Comparison of ENCODE assay signal across 8 mouse cellular contexts in genomic region chr12:105497894-105498293, GRCm38 (mm10). TPM values are rescaled to one million over a fixed set of nuclear protein-coding genes. Genes with fewer than 3 reads are reported as not detected.
DNase-seq lines count a peak whose midpoint lies in the region; ATAC-seq and TF ChIP-seq lines count a peak whose summit lies in the region.

No protein-coding gene starts in this region.

- TF ChIP-seq CTCF in ES-Bruce4 (IDR thresholded peaks at IDR 0.05; ENCODE audit: low read depth, low read length), result peak; percentile 80

- 11% methylated on average over 6 of the region's 6 CpGs for WGBS in forebrain, embryonic 15.5 days
- 14% methylated on average over 6 of the region's 6 CpGs for WGBS in hindbrain, embryonic 11.5 days

- no peaks in the 10 kb centered on the region for H3K9me3 ChIP-seq in ES-Bruce4 (replicated peaks; ENCODE audit: control insufficient read depth, insufficient read depth, low read length, poor library complexity, severe bottlenecking)
- H3K9me3 ChIP-seq in forebrain, embryonic 15.5 days, result no peaks in the 10 kb centered on the region
- no peaks in the 10 kb centered on the region for H3K9me3 ChIP-seq in hindbrain, embryonic 11.5 days (ENCODE audit: control insufficient read depth, low read length)

- no peak overlapping the region for H3K4me3 ChIP-seq in ES-Bruce4 (ENCODE audit: low read depth, low read length)
- H3K4me3 ChIP-seq in forebrain, embryonic 15.5 days, result no peak overlapping the region
- H3K4me3 ChIP-seq in hindbrain, embryonic 11.5 days (ENCODE audit: low read depth, low read length), result no peak overlapping the region

- H3K36me3 ChIP-seq in ES-Bruce4 (ENCODE audit: control insufficient read depth, insufficient read depth, low read length, poor library complexity, severe bottlenecking), result no peaks in the 10 kb centered on the region
- no peaks in the 10 kb centered on the region for H3K36me3 ChIP-seq in forebrain, embryonic 15.5 days
- no peaks in the 10 kb centered on the region for H3K36me3 ChIP-seq in hindbrain, embryonic 11.5 days (ENCODE audit: control insufficient read depth, insufficient read depth, low read length)

- no peak overlapping the region for H3K27ac ChIP-seq in ES-Bruce4 (ENCODE audit: insufficient read depth, low read length)
- no peak overlapping the region for H3K27ac ChIP-seq in forebrain, embryonic 15.5 days (replicated peaks)
- H3K27ac ChIP-seq in hindbrain, embryonic 11.5 days (ENCODE audit: low read depth, low read length), result no peak overlapping the region

- H3K9ac ChIP-seq in ES-Bruce4 (ENCODE audit: low read depth, poor library complexity, severe bottlenecking), result no peak overlapping the region
- no peak overlapping the region for H3K9ac ChIP-seq in forebrain, embryonic 15.5 days (replicated peaks)
- no peak overlapping the region for H3K9ac ChIP-seq in hindbrain, embryonic 11.5 days (ENCODE audit: low read depth, low read length)

- peak; percentile 54 for ATAC-seq in forebrain, embryonic 15.5 days (replicated peaks)
- peak; percentile 43; the same call in 1 of the 2 replicates for ATAC-seq in hindbrain, embryonic 11.5 days (ENCODE audit: low FRiP score)

- no peaks in the 10 kb centered on the region for H3K27me3 ChIP-seq in ES-Bruce4 (ENCODE audit: control insufficient read depth, insufficient read depth, low read length, poor library complexity, severe bottlenecking)
- no peaks in the 10 kb centered on the region for H3K27me3 ChIP-seq in forebrain, embryonic 15.5 days
- H3K27me3 ChIP-seq in hindbrain, embryonic 11.5 days (ENCODE audit: control insufficient read depth, insufficient read depth, low read length), result no peaks in the 10 kb centered on the region

- no peaks in the 10 kb centered on the region for H3K4me1 ChIP-seq in ES-Bruce4 (ENCODE audit: control insufficient read depth, insufficient read depth, low read length)
- no peaks in the 10 kb centered on the region for H3K4me1 ChIP-seq in forebrain, embryonic 15.5 days
- no peaks in the 10 kb centered on the region for H3K4me1 ChIP-seq in hindbrain, embryonic 11.5 days (replicated peaks; ENCODE audit: control insufficient read depth, insufficient read depth, low read length)

- no peak overlapping the region for H3K4me2 ChIP-seq in forebrain, embryonic 15.5 days (replicated peaks)
- no peak overlapping the region for H3K4me2 ChIP-seq in hindbrain, embryonic 11.5 days (replicated peaks; ENCODE audit: low read depth, low read length)

- DNase-seq in c-Kit-positive CD71-negative TER-119-negative erythroid progenitor cells, embryonic 14.5 days (ENCODE audit: low read depth), result peak; percentile 67
- DNase-seq in hindbrain, embryonic 11.5 days (ENCODE audit: low spot score), result peak; percentile 86
- peak; percentile 65 for DNase-seq in layer of hippocampus, adult 9-10 months (ENCODE audit: low spot score)
- DNase-seq in lung, postnatal 10 days, result peak; percentile 93
- DNase-seq in retina, embryonic 14.5 days (ENCODE audit: low spot score), result peak; percentile 87
- peak; percentile 84 for DNase-seq in urinary bladder, postnatal 14 days (ENCODE audit: low spot score)

- TF ChIP-seq POLR2A in ES-Bruce4 (IDR thresholded peaks at IDR 0.05; ENCODE audit: insufficient read depth, low read length), result no peak

- TF ChIP-seq EP300 in ES-Bruce4 (IDR thresholded peaks at IDR 0.05; ENCODE audit: insufficient read depth, low read depth, low read length), result no peak

RNA-seq across cellular contexts. Expression of gene D430019H16Rik, which starts 44.2 kb away (rescaled TPM):
- 1.1 TPM in 2 replicates for polyA plus RNA-seq in ES-Bruce4 (2011; ENCODE audit: insufficient read depth, insufficient read length, low read depth, missing spikeins)
- polyA plus RNA-seq in forebrain, embryonic 15.5 days (2015; fragmentation: Nextera tagmentation; extraction: Ambion mirVana), result 13.5 and 13.8 TPM in 2 replicates
- 9.1 and 13.4 TPM in 2 replicates for polyA plus RNA-seq in hindbrain, embryonic 11.5 days (2014; fragmentation: Nextera tagmentation; extraction: Ambion mirVana)
